Mouse (Mus musculus) limb, embryonic 11.5 days (tissue): Measurements from ENCODE around the gene Sh3glb1. TPM values are rescaled to one million over a fixed set of nuclear protein-coding genes. Genes with fewer than 3 reads are reported as not detected.

ENCODE experiments used
- polyA plus RNA-seq: library from polyadenylated mRNA; unstranded; fragments of >200 nt; fragmentation: Nextera tagmentation; extraction: Ambion mirVana; gene quantifications from 2 replicates; pipeline ENCODE4 v1.2.1, GENCODE M21; 2014

The Sh3glb1 gene
- polyA plus RNA-seq, 1 experiment from 2014 or later = 92.2 TPM

Other genes starting within 250 kb of the Sh3glb1 start
- 14.1 and 14.8 TPM in 2 replicates for gene Hs2st1, start 150.2 kb downstream of the Sh3glb1 start, polyA plus RNA-seq
- gene Selenof, start 150.0 kb downstream of the Sh3glb1 start, polyA plus RNA-seq = 368 and 386 TPM in 2 replicates
- gene Clca3a1, start 40.6 kb upstream of the Sh3glb1 start, polyA plus RNA-seq = 0.11 TPM in 1 of 2 replicates, not detected in the other
- not detected in 2 replicates for gene Clca3a2, start 99.2 kb upstream of the Sh3glb1 start, polyA plus RNA-seq
- gene Clca3b, start 129.0 kb upstream of the Sh3glb1 start, polyA plus RNA-seq = 0.07 TPM in 1 of 2 replicates, not detected in the other
- not detected in 2 replicates for gene Clca4b, start 212.2 kb upstream of the Sh3glb1 start, polyA plus RNA-seq